Mouse (Mus musculus) limb, embryonic 11.5 days (tissue): ENCODE results near the gene Gal3st2. TPM values are rescaled to one million over a fixed set of nuclear protein-coding genes. Genes with fewer than 3 reads are reported as not detected.
"Not testable (repeated sequence)": the region's sequence is repeated elsewhere in the genome, so short reads cannot be mapped to it uniquely, and the experiment has no call there.

Experiments used
- ATAC-seq: fragments of 200-750 bp; cut with Nextera tagmentation; 2 replicates; pipeline ENCODE4 v1.8.0; 2017; ENCODE audit warnings: low read depth; ENCODE audit not compliant: insufficient number of reproducible peaks, low FRiP score, low TSS enrichment
- DNase-seq: peaks from one replicate; pipeline ENCODE4 v3.0.0-alpha.2; 2015; ENCODE audit warnings: low spot score
- H3K27ac ChIP-seq: fragments of 300-500 bp; sonication (generic); replicated peaks from 2 replicates; pipeline ENCODE4 v1.5.1; 2014; ENCODE audit warnings: low read depth, mild to moderate bottlenecking, low read length
- H3K27me3 ChIP-seq: fragments of 300-500 bp; sonication (generic); 2 replicates; pipeline ENCODE4 v1.6.1; 2014; ENCODE audit warnings: mild to moderate bottlenecking, low read length, mixed read lengths; ENCODE audit not compliant: control insufficient read depth, insufficient read depth
- H3K36me3 ChIP-seq: fragments of 300-500 bp; sonication (generic); 2 replicates; pipeline ENCODE4 v1.6.1; 2014; ENCODE audit warnings: mild to moderate bottlenecking, low read length, moderate library complexity, mixed read lengths; ENCODE audit not compliant: control insufficient read depth, insufficient read depth
- H3K4me1 ChIP-seq: fragments of 300-500 bp; sonication (generic); 2 replicates; pipeline ENCODE4 v1.6.1; 2014; ENCODE audit warnings: low read length, mixed read lengths; ENCODE audit not compliant: control insufficient read depth, insufficient read depth
- H3K4me2 ChIP-seq: fragments of 300-500 bp; sonication (generic); 2 replicates; pipeline ENCODE4 v1.6.1; 2014; ENCODE audit warnings: low read depth, mild to moderate bottlenecking, moderate library complexity; ENCODE audit not compliant: severe bottlenecking
- H3K4me3 ChIP-seq: fragments of 300-500 bp; sonication (generic); 2 replicates; pipeline ENCODE4 v1.5.1; 2014; ENCODE audit warnings: low read depth, low read length
- H3K9ac ChIP-seq: fragments of 300-500 bp; sonication (generic); 2 replicates; pipeline ENCODE4 v1.6.1; 2014; ENCODE audit warnings: mild to moderate bottlenecking, low read length
- H3K9me3 ChIP-seq: fragments of 300-500 bp; sonication (generic); 2 replicates; pipeline ENCODE4 v1.6.1; 2016; ENCODE audit warnings: low read length; ENCODE audit not compliant: control insufficient read depth
- WGBS: fragments of 180-500 bp; shearing (Covaris S2); extraction: QIAGEN DNeasy Blood & Tissue Kit; methylation state at CpG from one replicate; pipeline ENCODE4 v1.1.7; 2014; 5-methylcytosine and 5-hydroxymethylcytosine counted together
- polyA plus RNA-seq: library from polyadenylated mRNA; unstranded; fragments of >200 nt; fragmentation: Nextera tagmentation; extraction: Ambion mirVana; gene quantifications from 2 replicates; pipeline ENCODE4 v1.2.1, GENCODE M21; 2014

Gal3st2 gene
- polyA plus RNA-seq, 1 experiment from 2014 or later: 0.05 TPM

GRCm38 (mm10) chr1:93825771-93826539, 35.2 kb upstream of the Gal3st2 start:
- Histone ChIP-seq H3K9me3 (no peaks in the 10 kb centered on the region), H3K27ac (peak overlapping the region; percentile 84), H3K4me2 (peak overlapping the region; percentile 80), H3K4me1 (0 out of 2 replicates have a peak, but pooled peaks cover 6% of the 10 kb centered on the region), H3K36me3 (0 out of 2 replicates have a peak, but pooled peaks cover under 1% of the 10 kb centered on the region), H3K4me3 (peak overlapping the region; percentile 50), H3K9ac (peak overlapping the region; percentile 76), H3K27me3 (no peaks in the 10 kb centered on the region)
- DNase-seq (peak; percentile 43), ATAC-seq (no peak)
- 47% methylated on average over 27 of the region's 27 CpGs for WGBS

GRCm38 (mm10) chr1:93826540-93826835, 34.6 kb upstream of the Gal3st2 start:
- Histone ChIP-seq H3K4me1 (0 out of 2 replicates have a peak, but pooled peaks cover 6% of the 10 kb centered on the region), H3K9ac (no peak overlapping the region), H3K27ac (no peak overlapping the region), H3K4me3 (no peak overlapping the region), H3K9me3 (no peaks in the 10 kb centered on the region), H3K4me2 (peak overlapping the region; percentile 80; the same call in 1 of the 2 replicates), H3K36me3 (no peaks in the 10 kb centered on the region), H3K27me3 (no peaks in the 10 kb centered on the region)
- DNase-seq: no peak
- no peak for ATAC-seq
- 95% methylated on average over 9 of the region's 9 CpGs for WGBS

- H3K36me3 ChIP-seq, H3K9me3 ChIP-seq, DNase-seq, ATAC-seq, H3K4me3 ChIP-seq, H3K9ac ChIP-seq, H3K4me1 ChIP-seq, H3K4me2 ChIP-seq, H3K27ac ChIP-seq, H3K27me3 ChIP-seq: not testable (repeated sequence)
- WGBS: 78% methylated on average over 2 of the region's 4 CpGs
Observed at GRCm38 (mm10) chr1:93832754-93833360, 28.2 kb upstream of the Gal3st2 start.

- ATAC-seq (no peak), DNase-seq (no peak)
- Histone ChIP-seq H3K27ac (no peak overlapping the region), H3K9ac (no peak overlapping the region), H3K27me3 (no peaks in the 10 kb centered on the region), H3K4me2 (no peak overlapping the region), H3K4me3 (no peak overlapping the region), H3K9me3 (no peaks in the 10 kb centered on the region), H3K36me3 (peaks cover 3% of the 10 kb centered on the region; the same call in 1 of the 2 replicates), H3K4me1 (no peaks in the 10 kb centered on the region)
- WGBS: 82% methylated on average over 7 of the region's 7 CpGs
Observed at GRCm38 (mm10) chr1:93834671-93835150, 26.4 kb upstream of the Gal3st2 start.

GRCm38 (mm10) chr1:93835211-93835610, 25.9 kb upstream of the Gal3st2 start:
- no peak for ATAC-seq
- Histone ChIP-seq H3K4me3 (no peak overlapping the region), H3K4me2 (no peak overlapping the region), H3K27ac (no peak overlapping the region), H3K9ac (no peak overlapping the region), H3K9me3 (no peaks in the 10 kb centered on the region), H3K27me3 (no peaks in the 10 kb centered on the region), H3K4me1 (no peaks in the 10 kb centered on the region), H3K36me3 (peaks cover 3% of the 10 kb centered on the region; the same call in 1 of the 2 replicates)
- DNase-seq: no peak
- 96% methylated on average over 4 of the region's 4 CpGs for WGBS

GRCm38 (mm10) chr1:93835876-93836531, 25.1 kb upstream of the Gal3st2 start:
- no peak overlapping the region for H3K4me2 ChIP-seq
- no peak overlapping the region for H3K27ac ChIP-seq
- WGBS: 92% methylated on average over 6 of the region's 6 CpGs
- H3K9ac ChIP-seq: no peak overlapping the region
- ATAC-seq (no peak), DNase-seq (no peak)
- peaks cover 3% of the 10 kb centered on the region; the same call in 1 of the 2 replicates for H3K36me3 ChIP-seq
- no peaks in the 10 kb centered on the region for H3K4me1 ChIP-seq
- no peaks in the 10 kb centered on the region for H3K9me3 ChIP-seq
- H3K27me3 ChIP-seq: no peaks in the 10 kb centered on the region
- H3K4me3 ChIP-seq: no peak overlapping the region

GRCm38 (mm10) chr1:93836532-93836913, 24.6 kb upstream of the Gal3st2 start:
- Histone ChIP-seq H3K4me1 (no peaks in the 10 kb centered on the region), H3K27ac (no peak overlapping the region), H3K27me3 (no peaks in the 10 kb centered on the region), H3K9ac (no peak overlapping the region), H3K9me3 (no peaks in the 10 kb centered on the region), H3K4me2 (no peak overlapping the region), H3K4me3 (no peak overlapping the region), H3K36me3 (peaks cover 3% of the 10 kb centered on the region; the same call in 1 of the 2 replicates)
- DNase-seq: no peak
- no peak for ATAC-seq
- 96% methylated on average over 2 of the region's 2 CpGs for WGBS

- 96% methylated on average over 8 of the region's 8 CpGs for WGBS
- Histone ChIP-seq H3K27ac (no peak overlapping the region), H3K9me3 (no peaks in the 10 kb centered on the region), H3K27me3 (no peaks in the 10 kb centered on the region), H3K4me1 (no peaks in the 10 kb centered on the region), H3K36me3 (peaks cover 3% of the 10 kb centered on the region; the same call in 1 of the 2 replicates), H3K4me2 (no peak overlapping the region), H3K4me3 (no peak overlapping the region), H3K9ac (no peak overlapping the region)
- DNase-seq (no peak), ATAC-seq (no peak)
Observed at GRCm38 (mm10) chr1:93837335-93837734, 23.8 kb upstream of the Gal3st2 start.
